Mouse (Mus musculus) intestine, embryonic 14.5 days (tissue): ENCODE data around the gene Ado. TPM values are rescaled to one million over a fixed set of nuclear protein-coding genes. Genes with fewer than 3 reads are reported as not detected.

Source experiments
- ATAC-seq: fragments of 200-750 bp; cut with Nextera tagmentation; replicated peaks from 2 replicates; pipeline ENCODE4 v1.8.0; 2017; ENCODE audit warnings: low read depth, moderate number of reproducible peaks, moderate TSS enrichment, moderate library complexity; ENCODE audit not compliant: low FRiP score, low TSS enrichment
- DNase-seq: peaks from one replicate; pipeline ENCODE4 v3.0.0-alpha.2; 2018; ENCODE audit warnings: low spot score
- H3K27ac ChIP-seq: fragments of 300-500 bp; sonication (generic); 2 replicates; pipeline ENCODE4 v1.5.1; 2014; ENCODE audit warnings: low read depth, mild to moderate bottlenecking, control low read depth
- H3K27me3 ChIP-seq: fragments of 300-500 bp; sonication (generic); replicated peaks from 2 replicates; pipeline ENCODE4 v1.6.1; 2014; ENCODE audit warnings: low read length, control low read depth; ENCODE audit not compliant: control insufficient read depth, insufficient read depth
- H3K36me3 ChIP-seq: fragments of 300-500 bp; sonication (generic); 2 replicates; pipeline ENCODE4 v1.6.1; 2014; ENCODE audit warnings: low read length, control low read depth; ENCODE audit not compliant: control insufficient read depth, insufficient read depth
- H3K4me1 ChIP-seq: fragments of 300-500 bp; sonication (generic); replicated peaks from 2 replicates; pipeline ENCODE4 v1.6.1; 2014; ENCODE audit warnings: low read length, control low read depth, mixed read lengths; ENCODE audit not compliant: control insufficient read depth, insufficient read depth
- H3K4me2 ChIP-seq: fragments of 300-500 bp; sonication (generic); 2 replicates; pipeline ENCODE4 v1.6.1; 2014; ENCODE audit warnings: low read length
- H3K4me3 ChIP-seq: fragments of 300-500 bp; sonication (generic); 2 replicates; pipeline ENCODE4 v1.5.1; 2014; ENCODE audit warnings: low read depth, low read length, control low read depth, mixed read lengths
- H3K9ac ChIP-seq: fragments of 300-500 bp; sonication (generic); 2 replicates; pipeline ENCODE4 v1.6.1; 2014; ENCODE audit warnings: mild to moderate bottlenecking, low read length
- H3K9me3 ChIP-seq: fragments of 300-500 bp; sonication (generic); 2 replicates; pipeline ENCODE4 v1.6.1; 2016; ENCODE audit warnings: low read length, control low read depth; ENCODE audit not compliant: control insufficient read depth
- WGBS: fragments of 180-500 bp; shearing (Covaris S2); extraction: QIAGEN DNeasy Blood & Tissue Kit; methylation state at CpG from one replicate; pipeline ENCODE4 v1.1.7; 2014; 5-methylcytosine and 5-hydroxymethylcytosine counted together
- polyA plus RNA-seq: library from polyadenylated mRNA; unstranded; fragments of >200 nt; fragmentation: Nextera tagmentation; extraction: Ambion mirVana; gene quantifications from 2 replicates; pipeline ENCODE4 v1.2.1, GENCODE M21; 2014

The Ado gene
- polyA plus RNA-seq, 1 experiment from 2014 or later = 63.7 TPM

DNA sequence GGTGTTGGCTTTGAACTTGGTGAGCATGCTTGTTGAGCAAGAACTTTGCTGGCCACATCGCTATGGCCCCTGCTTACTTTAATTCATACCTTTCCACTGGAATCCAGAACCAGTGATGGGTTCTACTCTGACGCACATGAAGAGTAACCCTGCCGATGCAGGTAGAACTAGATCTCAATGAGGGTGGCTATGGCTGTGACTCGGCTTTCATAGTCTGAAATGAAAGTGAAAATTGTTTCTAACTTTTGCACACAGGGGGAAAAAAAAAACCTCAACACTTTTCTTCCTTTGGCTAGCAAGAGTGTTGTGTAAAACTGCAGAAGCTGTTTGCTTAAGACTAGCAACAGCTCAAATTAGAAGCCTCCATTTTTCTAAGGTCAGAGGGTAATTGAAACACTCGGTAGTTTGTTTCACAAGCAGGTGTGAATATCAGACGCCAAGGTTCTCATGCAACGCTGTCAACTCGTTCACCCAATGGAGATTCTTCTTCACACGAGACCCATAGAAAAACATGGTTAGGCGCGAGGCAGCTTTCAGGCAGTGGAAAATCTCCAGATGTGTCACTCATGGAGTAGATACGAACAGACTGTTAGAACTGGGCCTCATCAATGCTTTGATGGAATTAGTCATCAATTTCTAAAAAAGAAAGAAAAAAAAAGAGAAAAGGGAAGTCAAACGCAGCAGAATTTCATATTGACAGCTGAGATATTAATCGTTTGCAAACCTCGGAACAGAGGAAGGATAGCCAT, 51.4 kb downstream of the Ado start:
- H3K36me3 ChIP-seq = no peaks in the 10 kb centered on the region
- H3K9ac ChIP-seq = no peak overlapping the region
- no peaks in the 10 kb centered on the region for H3K9me3 ChIP-seq
- ATAC-seq (no peak), DNase-seq (no peak)
- H3K4me3 ChIP-seq = no peak overlapping the region
- no peaks in the 10 kb centered on the region for H3K27me3 ChIP-seq
- no peak overlapping the region for H3K4me2 ChIP-seq
- 89% methylated on average over 15 of the region's 15 CpGs for WGBS
- H3K27ac ChIP-seq = no peak overlapping the region
- H3K4me1 ChIP-seq = no peaks in the 10 kb centered on the region

Other genes with a start within 250 kb of the Ado start
- 0.22 TPM in 1 of 2 replicates, not detected in the other for gene Egr2, start 13.5 kb downstream of the Ado start, polyA plus RNA-seq